Mouse (Mus musculus) olfactory bulb, adult 2 months (tissue): ENCODE results near the gene Riox1.

ENCODE experiments used
- CTCF ChIP-seq: fragments of 200-500 bp; IDR thresholded peaks from 2 replicates; pipeline ENCODE4 v1.5.1; 2012; ENCODE audit warnings: low read depth, mild to moderate bottlenecking, low read length, moderate library complexity; ENCODE audit not compliant: insufficient read depth
- POLR2A ChIP-seq: fragments of 200-500 bp; IDR thresholded peaks from 2 replicates; pipeline ENCODE4 v1.6.1; 2012; ENCODE audit warnings: mild to moderate bottlenecking, low read depth, low read length, moderate library complexity; ENCODE audit not compliant: insufficient read depth

DNA sequence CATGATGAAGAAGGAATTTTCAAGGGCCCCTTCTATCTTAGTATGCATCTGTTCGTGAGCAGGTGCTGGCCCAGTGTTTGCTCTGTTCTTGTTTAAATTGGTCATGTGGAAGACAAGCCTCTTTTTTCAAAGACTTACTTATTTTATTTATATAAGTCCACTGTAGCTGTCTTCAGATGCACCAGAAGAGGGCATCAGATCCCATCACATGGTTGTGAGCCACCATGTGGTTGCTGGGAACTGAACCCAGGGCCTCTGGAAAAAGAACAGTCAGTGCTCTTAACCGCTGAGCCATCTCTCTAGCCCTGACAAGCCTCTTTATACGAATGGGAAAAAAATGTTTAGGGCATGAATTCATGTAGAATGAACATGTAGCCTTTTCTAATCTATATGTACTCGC lies 39.0 kb downstream of the Riox1 start:
- no peak for TF ChIP-seq POLR2A
- TF ChIP-seq CTCF, result no peak
